Mouse (Mus musculus): ENCODE results near the gene Nelfe. TPM values are rescaled to one million over a fixed set of nuclear protein-coding genes. Genes with fewer than 3 reads are reported as not detected.
"Not testable (repeated sequence)": the region's sequence is repeated elsewhere in the genome, so short reads cannot be mapped to it uniquely, and the experiment has no call there.

The Nelfe gene
- polyA plus RNA-seq, 1 experiment from 2014 or later: 132 TPM

GRCm38 (mm10) chr17:34810411-34810810, 39.8 kb upstream of the Nelfe start:
- H3K36me3 ChIP-seq (ENCODE audit: control insufficient read depth, insufficient read depth, low read length); H3K4me2 ChIP-seq (ENCODE audit: low read depth); H3K9ac ChIP-seq (ENCODE audit: low read length); H3K4me3 ChIP-seq (ENCODE audit: low read depth, low read length); H3K27me3 ChIP-seq (ENCODE audit: control insufficient read depth, insufficient read depth, low read length); H3K9me3 ChIP-seq (ENCODE audit: control insufficient read depth, low read length); DNase-seq (ENCODE audit: low spot score); H3K27ac ChIP-seq (ENCODE audit: low read depth, low read length); H3K4me1 ChIP-seq (ENCODE audit: control insufficient read depth, insufficient read depth, low read length); ATAC-seq (ENCODE audit: insufficient read depth, low FRiP score, low TSS enrichment): not testable (repeated sequence)
- 86% methylated on average over 5 of the region's 5 CpGs for WGBS

- H3K27me3 ChIP-seq (ENCODE audit: control insufficient read depth, insufficient read depth, low read length); H3K9me3 ChIP-seq (ENCODE audit: control insufficient read depth, low read length); ATAC-seq (ENCODE audit: insufficient read depth, low FRiP score, low TSS enrichment); H3K36me3 ChIP-seq (ENCODE audit: control insufficient read depth, insufficient read depth, low read length); H3K4me1 ChIP-seq (ENCODE audit: control insufficient read depth, insufficient read depth, low read length); H3K4me2 ChIP-seq (ENCODE audit: low read depth); H3K4me3 ChIP-seq (ENCODE audit: low read depth, low read length); H3K9ac ChIP-seq (ENCODE audit: low read length); H3K27ac ChIP-seq (ENCODE audit: low read depth, low read length); DNase-seq (ENCODE audit: low spot score): not testable (repeated sequence)
- 84% methylated on average over 8 of the region's 8 CpGs for WGBS
These were observed 39.4 kb upstream of the Nelfe start for GRCm38 (mm10) chr17:34810811-34811210.

GRCm38 (mm10) chr17:34811275-34811674, 38.9 kb upstream of the Nelfe start:
- Histone ChIP-seq H3K4me3 (ENCODE audit: low read depth, low read length) (no peak overlapping the region), H3K4me1 (ENCODE audit: control insufficient read depth, insufficient read depth, low read length) (no peaks in the 10 kb centered on the region), H3K27ac (ENCODE audit: low read depth, low read length) (no peak overlapping the region), H3K36me3 (ENCODE audit: control insufficient read depth, insufficient read depth, low read length) (no peaks in the 10 kb centered on the region), H3K4me2 (ENCODE audit: low read depth) (no peak overlapping the region), H3K27me3 (ENCODE audit: control insufficient read depth, insufficient read depth, low read length) (no peaks in the 10 kb centered on the region), H3K9ac (ENCODE audit: low read length) (no peak overlapping the region), H3K9me3 (ENCODE audit: control insufficient read depth, low read length) (no peaks in the 10 kb centered on the region)
- ATAC-seq (ENCODE audit: insufficient read depth, low FRiP score, low TSS enrichment) (no peak), DNase-seq (ENCODE audit: low spot score) (no peak)
- WGBS: 72% methylated on average over 15 of the region's 15 CpGs

- not testable (repeated sequence) for H3K27ac ChIP-seq (ENCODE audit: low read depth, low read length); H3K4me3 ChIP-seq (ENCODE audit: low read depth, low read length); H3K9me3 ChIP-seq (ENCODE audit: control insufficient read depth, low read length); H3K9ac ChIP-seq (ENCODE audit: low read length); H3K4me2 ChIP-seq (ENCODE audit: low read depth); H3K27me3 ChIP-seq (ENCODE audit: control insufficient read depth, insufficient read depth, low read length); H3K36me3 ChIP-seq (ENCODE audit: control insufficient read depth, insufficient read depth, low read length); ATAC-seq (ENCODE audit: insufficient read depth, low FRiP score, low TSS enrichment); H3K4me1 ChIP-seq (ENCODE audit: control insufficient read depth, insufficient read depth, low read length)
- DNase-seq (ENCODE audit: low spot score): peak; percentile 42
- 62% methylated on average over 12 of the region's 12 CpGs for WGBS
These were observed 36.4 kb upstream of the Nelfe start for GRCm38 (mm10) chr17:34813747-34814146.

GRCm38 (mm10) chr17:34814818-34815370, 35.3 kb upstream of the Nelfe start:
- H3K27ac ChIP-seq (ENCODE audit: low read depth, low read length): no peak overlapping the region
- 81% methylated on average over 7 of the region's 7 CpGs for WGBS
- H3K27me3 ChIP-seq (ENCODE audit: control insufficient read depth, insufficient read depth, low read length): no peaks in the 10 kb centered on the region
- H3K4me2 ChIP-seq (ENCODE audit: low read depth): no peak overlapping the region
- no peak for DNase-seq (ENCODE audit: low spot score)
- no peak overlapping the region for H3K4me3 ChIP-seq (ENCODE audit: low read depth, low read length)
- H3K4me1 ChIP-seq (ENCODE audit: control insufficient read depth, insufficient read depth, low read length): no peaks in the 10 kb centered on the region
- H3K36me3 ChIP-seq (ENCODE audit: control insufficient read depth, insufficient read depth, low read length): no peaks in the 10 kb centered on the region
- ATAC-seq (ENCODE audit: insufficient read depth, low FRiP score, low TSS enrichment): no peak
- no peaks in the 10 kb centered on the region for H3K9me3 ChIP-seq (ENCODE audit: control insufficient read depth, low read length)
- no peak overlapping the region for H3K9ac ChIP-seq (ENCODE audit: low read length)

- not testable (repeated sequence) for H3K27me3 ChIP-seq (ENCODE audit: control insufficient read depth, insufficient read depth, low read length); H3K4me1 ChIP-seq (ENCODE audit: control insufficient read depth, insufficient read depth, low read length); H3K27ac ChIP-seq (ENCODE audit: low read depth, low read length); H3K9me3 ChIP-seq (ENCODE audit: control insufficient read depth, low read length); H3K4me2 ChIP-seq (ENCODE audit: low read depth); H3K36me3 ChIP-seq (ENCODE audit: control insufficient read depth, insufficient read depth, low read length); ATAC-seq (ENCODE audit: insufficient read depth, low FRiP score, low TSS enrichment); DNase-seq (ENCODE audit: low spot score); H3K9ac ChIP-seq (ENCODE audit: low read length); H3K4me3 ChIP-seq (ENCODE audit: low read depth, low read length)
- WGBS: 90% methylated on average over 1 of the region's 1 CpGs
These were observed 19.4 kb upstream of the Nelfe start for GRCm38 (mm10) chr17:34830776-34831175.

- peak overlapping the region; percentile 73 for H3K27ac ChIP-seq (ENCODE audit: low read depth, low read length)
- no peaks in the 10 kb centered on the region for H3K9me3 ChIP-seq (ENCODE audit: control insufficient read depth, low read length)
- H3K9ac ChIP-seq (ENCODE audit: low read length): peak overlapping the region; percentile 65
- ATAC-seq (ENCODE audit: insufficient read depth, low FRiP score, low TSS enrichment) (peak; percentile 87), DNase-seq (ENCODE audit: low spot score) (no peak)
- peak overlapping the region; percentile 60 for H3K4me3 ChIP-seq (ENCODE audit: low read depth, low read length)
- no peaks in the 10 kb centered on the region for H3K27me3 ChIP-seq (ENCODE audit: control insufficient read depth, insufficient read depth, low read length)
- H3K4me1 ChIP-seq (ENCODE audit: control insufficient read depth, insufficient read depth, low read length): peaks cover 20% of the 10 kb centered on the region
- peaks cover 11% of the 10 kb centered on the region for H3K36me3 ChIP-seq (ENCODE audit: control insufficient read depth, insufficient read depth, low read length)
- WGBS: 3% methylated on average over 48 of the region's 48 CpGs
- peak overlapping the region; percentile 92 for H3K4me2 ChIP-seq (ENCODE audit: low read depth)
These were observed 13.9 kb upstream of the Nelfe start for GRCm38 (mm10) chr17:34836155-34836855.

- H3K4me3 ChIP-seq (ENCODE audit: low read depth, low read length): peak within 1 kb of the TSS; percentile 60
- H3K36me3 ChIP-seq (ENCODE audit: control insufficient read depth, insufficient read depth, low read length): peaks cover 13% of the 10 kb centered on the region
- WGBS: 0% methylated on average over 40 of the region's 40 CpGs
- ATAC-seq (ENCODE audit: insufficient read depth, low FRiP score, low TSS enrichment) (peak; percentile 92), DNase-seq (ENCODE audit: low spot score) (peak; percentile 97)
- peak within 1 kb of the TSS; percentile 73 for H3K27ac ChIP-seq (ENCODE audit: low read depth, low read length)
- H3K4me1 ChIP-seq (ENCODE audit: control insufficient read depth, insufficient read depth, low read length): peaks cover 20% of the 10 kb centered on the region
- no peaks in the 10 kb centered on the region for H3K9me3 ChIP-seq (ENCODE audit: control insufficient read depth, low read length)
- H3K4me2 ChIP-seq (ENCODE audit: low read depth): peak within 1 kb of the TSS; percentile 92
- H3K9ac ChIP-seq (ENCODE audit: low read length): peak within 1 kb of the TSS; percentile 65
- H3K27me3 ChIP-seq (ENCODE audit: control insufficient read depth, insufficient read depth, low read length): no peaks in the 10 kb centered on the region
These were observed 13.4 kb upstream of the Nelfe start, which contains the start of the genes Stk19 and Dxo for GRCm38 (mm10) chr17:34836856-34837221. Gene Stk19, minus strand, starts transcription at chr17:34836945. Gene Dxo, plus strand, starts transcription at chr17:34837019.

Measured in neural tube, embryonic 11.5 days (tissue).